In the genomic region with DNA sequence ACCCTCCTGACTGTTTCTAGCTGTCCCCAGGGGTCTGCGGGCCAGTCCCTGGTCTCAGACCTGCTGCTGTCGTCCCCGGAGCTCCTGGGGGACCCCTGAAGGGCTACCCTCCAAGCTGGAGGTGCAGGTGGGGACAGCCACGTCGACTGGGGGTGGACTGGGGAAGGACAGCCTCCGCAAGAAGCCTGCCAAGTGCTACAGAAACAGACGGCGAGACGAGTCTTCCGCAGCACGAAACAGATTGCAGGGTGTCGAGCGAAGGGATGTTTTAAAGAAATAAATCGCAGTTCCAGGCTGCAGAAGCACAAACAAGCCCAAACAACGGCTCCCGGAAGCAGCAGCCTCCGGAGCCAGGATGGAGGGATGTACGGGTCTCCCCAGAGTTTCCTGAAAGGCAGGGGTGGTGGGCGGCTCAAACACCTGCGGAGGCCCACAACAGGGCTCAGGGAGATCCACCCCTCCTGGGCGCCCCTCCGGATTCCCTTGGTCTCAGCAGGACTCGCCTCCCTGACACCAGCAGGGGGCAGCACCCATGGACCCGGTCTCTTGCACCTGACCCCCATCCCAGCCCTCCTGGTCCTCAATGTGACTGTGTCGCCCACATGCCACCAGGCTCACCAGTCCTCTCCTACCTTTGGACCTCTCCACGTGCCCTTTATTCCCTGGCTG, we compare ENCODE assay signal across 8 mouse cellular contexts. TPM values are rescaled to one million over a fixed set of nuclear protein-coding genes. Genes with fewer than 3 reads are reported as not detected.
A peak's percentile ranks its signal among the peaks of the same experiment; 100 is the strongest.
DNase-seq lines count a peak whose midpoint lies in the region; ATAC-seq and TF ChIP-seq lines count a peak whose summit lies in the region.

No protein-coding gene starts in this region.

- H3K4me2 ChIP-seq in liver, postnatal 0 days (ENCODE audit: low read depth, low read length) = no peak overlapping the region
- no peak overlapping the region for H3K4me2 ChIP-seq in liver, embryonic 11.5 days

- H3K27me3 ChIP-seq in liver, postnatal 0 days (ENCODE audit: insufficient read depth, low read length) = no peaks in the 10 kb centered on the region
- no peaks in the 10 kb centered on the region for H3K27me3 ChIP-seq in liver, embryonic 11.5 days (replicated peaks; ENCODE audit: control insufficient read depth, insufficient read depth, low read length)

- H3K4me1 ChIP-seq in liver, postnatal 0 days (ENCODE audit: insufficient read depth) = no peaks in the 10 kb centered on the region
- H3K4me1 ChIP-seq in liver, embryonic 11.5 days (replicated peaks; ENCODE audit: control insufficient read depth, insufficient read depth, low read length) = no peaks in the 10 kb centered on the region
- no peaks in the 10 kb centered on the region for H3K4me1 ChIP-seq in bone marrow, adult 2 months (ENCODE audit: control insufficient read depth, insufficient read depth, low read length)
- no peaks in the 10 kb centered on the region for H3K4me1 ChIP-seq in embryonic fibroblast, embryonic 13.5 days (ENCODE audit: control insufficient read depth, insufficient read depth, low read length)
- H3K4me1 ChIP-seq in olfactory bulb, adult 2 months (ENCODE audit: control insufficient read depth, insufficient read depth, low read length) = peaks cover 14% of the 10 kb centered on the region

- no peaks in the 10 kb centered on the region; the same call in 1 of the 2 replicates for H3K36me3 ChIP-seq in liver, postnatal 0 days (replicated peaks; ENCODE audit: insufficient read depth, low read length)
- peaks cover 3% of the 10 kb centered on the region; the same call in 1 of the 2 replicates for H3K36me3 ChIP-seq in liver, embryonic 11.5 days (ENCODE audit: control insufficient read depth, insufficient read depth, low read length)

- no peak overlapping the region for H3K4me3 ChIP-seq in liver, postnatal 0 days (ENCODE audit: low read depth, low read length)
- no peak overlapping the region for H3K4me3 ChIP-seq in liver, embryonic 11.5 days (ENCODE audit: low read depth, low read length)
- H3K4me3 ChIP-seq in bone marrow, adult 2 months (replicated peaks; ENCODE audit: control insufficient read depth, low read depth, low read length) = no peak overlapping the region
- no peak overlapping the region for H3K4me3 ChIP-seq in embryonic fibroblast, embryonic 13.5 days (ENCODE audit: insufficient read depth, low read length)
- H3K4me3 ChIP-seq in olfactory bulb, adult 2 months (ENCODE audit: insufficient read depth, low read depth, low read length) = no peak overlapping the region

- TF ChIP-seq EP300 in liver, postnatal 0 days (IDR thresholded peaks at IDR 0.05; ENCODE audit: low read depth) = no peak

- H3K9me3 ChIP-seq in liver, postnatal 0 days (ENCODE audit: low read length) = no peaks in the 10 kb centered on the region
- no peaks in the 10 kb centered on the region for H3K9me3 ChIP-seq in liver, embryonic 11.5 days (ENCODE audit: control insufficient read depth, low read length)

- ATAC-seq in liver, postnatal 0 days = no peak
- no peak for ATAC-seq in liver, embryonic 11.5 days (replicated peaks; ENCODE audit: low FRiP score)
- ATAC-seq in erythroid progenitor cell, adult 5-6 weeks (replicated peaks; ENCODE audit: low FRiP score, poor library complexity, severe bottlenecking) = no peak

- DNase-seq in liver, postnatal 0 days = peak; percentile 47
- DNase-seq in liver, embryonic 11.5 days (ENCODE audit: low spot score) = no peak
- DNase-seq in kidney, postnatal 4 days = peak; percentile 62 to 67
- no peak for DNase-seq in embryo, embryonic 10.5 days (ENCODE audit: low spot score)

- H3K27ac ChIP-seq in liver, postnatal 0 days (ENCODE audit: low read depth) = no peak overlapping the region
- H3K27ac ChIP-seq in liver, embryonic 11.5 days (ENCODE audit: low read depth, low read length) = no peak overlapping the region
- H3K27ac ChIP-seq in bone marrow, adult 2 months (ENCODE audit: control insufficient read depth, insufficient read depth, low read depth, low read length, poor library complexity) = no peak overlapping the region
- H3K27ac ChIP-seq in embryonic fibroblast, embryonic 13.5 days (ENCODE audit: insufficient read depth, low read length) = no peak overlapping the region
- no peak overlapping the region for H3K27ac ChIP-seq in olfactory bulb, adult 2 months (ENCODE audit: insufficient read depth, low read depth, low read length)

- peak; percentile 55 for TF ChIP-seq CTCF in liver, postnatal 0 days (IDR thresholded peaks at IDR 0.05; ENCODE audit: low read depth)
- TF ChIP-seq CTCF in bone marrow, adult 2 months (IDR thresholded peaks at IDR 0.05; ENCODE audit: control insufficient read depth, insufficient read depth, low read length) = peak; percentile 56
- TF ChIP-seq CTCF in embryonic fibroblast, embryonic 13.5 days (IDR thresholded peaks at IDR 0.05; ENCODE audit: borderline replicate concordance, insufficient read depth, low read length) = peak; percentile 40; the same call in 1 of the 2 replicates
- TF ChIP-seq CTCF in olfactory bulb, adult 2 months (IDR thresholded peaks at IDR 0.05; ENCODE audit: insufficient read depth, low read depth, low read length) = peak; percentile 55

- 57% methylated on average over 26 of the region's 26 CpGs for WGBS in liver, postnatal 0 days (ENCODE audit: insufficient replicate concordance)
- 61% methylated on average over 26 of the region's 26 CpGs for WGBS in liver, embryonic 11.5 days
- 43% methylated on average over 26 of the region's 26 CpGs for WGBS in bone marrow, adult 2 months
- WGBS in olfactory bulb, adult 2 months = 18% methylated on average over 26 of the region's 26 CpGs

- H3K9ac ChIP-seq in liver, postnatal 0 days (replicated peaks) = no peak overlapping the region
- H3K9ac ChIP-seq in liver, embryonic 11.5 days (ENCODE audit: low read depth, low read length) = no peak overlapping the region

- no peak for TF ChIP-seq POLR2A in bone marrow, adult 2 months (IDR thresholded peaks at IDR 0.05; ENCODE audit: borderline replicate concordance, control insufficient read depth, low read depth, low read length)
- no peak for TF ChIP-seq POLR2A in embryonic fibroblast, embryonic 13.5 days (IDR thresholded peaks at IDR 0.05; ENCODE audit: low read depth, low read length)
- TF ChIP-seq POLR2A in olfactory bulb, adult 2 months (IDR thresholded peaks at IDR 0.05; ENCODE audit: insufficient read depth, low read depth, low read length) = no peak

RNA-seq across cellular contexts. Expression of gene Tbc1d16, which starts 29.6 kb away (rescaled TPM):
- 1.0 and 1.5 TPM in 2 replicates for polyA plus RNA-seq in liver, postnatal 0 days (2015; fragmentation: Nextera tagmentation; extraction: Ambion mirVana)
- polyA plus RNA-seq in liver, embryonic 11.5 days (2014; fragmentation: Nextera tagmentation; extraction: Ambion mirVana) = 3.4 and 3.6 TPM in 2 replicates
- polyA plus RNA-seq in bone marrow, adult 2 months (2011; ENCODE audit: insufficient read depth, insufficient read length, low replicate concordance, missing spikeins) = 0.74 and 1.2 TPM in 2 replicates
- 10.6 TPM in 2 replicates for polyA plus RNA-seq in embryonic fibroblast, embryonic 13.5 days (2011; ENCODE audit: insufficient read length, low read depth, missing spikeins)
- polyA plus RNA-seq in olfactory bulb, adult 2 months (2012; ENCODE audit: insufficient read depth, insufficient read length, low replicate concordance, missing spikeins) = not detected in 2 replicates
- 0.84 and 1.1 TPM in 2 replicates for total RNA-seq in erythroid progenitor cell, adult 5-6 weeks (2015; ENCODE audit: low replicate concordance)
- 0.26 TPM in 1 of 2 replicates, not detected in the other for total RNA-seq in erythroid progenitor cell, adult 5-6 weeks (2017; ENCODE audit: low replicate concordance)

RNA-seq across cellular contexts. Expression of gene Ccdc40, which starts 29.7 kb away (rescaled TPM):
- polyA plus RNA-seq in liver, postnatal 0 days (2015; fragmentation: Nextera tagmentation; extraction: Ambion mirVana) = 0.89 and 0.95 TPM in 2 replicates
- polyA plus RNA-seq in liver, embryonic 11.5 days (2014; fragmentation: Nextera tagmentation; extraction: Ambion mirVana) = 4.1 and 5.4 TPM in 2 replicates
- polyA plus RNA-seq in bone marrow, adult 2 months (2011; ENCODE audit: insufficient read depth, insufficient read length, low replicate concordance, missing spikeins) = 0.90 TPM in 1 of 2 replicates, not detected in the other
- polyA plus RNA-seq in embryonic fibroblast, embryonic 13.5 days (2011; ENCODE audit: insufficient read length, low read depth, missing spikeins) = 0.60 and 0.81 TPM in 2 replicates
- not detected in 2 replicates for polyA plus RNA-seq in olfactory bulb, adult 2 months (2012; ENCODE audit: insufficient read depth, insufficient read length, low replicate concordance, missing spikeins)
- not detected in 2 replicates for total RNA-seq in erythroid progenitor cell, adult 5-6 weeks (2015; ENCODE audit: low replicate concordance)
- total RNA-seq in erythroid progenitor cell, adult 5-6 weeks (2017; ENCODE audit: low replicate concordance) = 0.13 and 1.9 TPM in 2 replicates

Comparison
In these comparisons a context has a peak if more than half of its experiments do, and no peak if none do; other contexts are left out.
1. DNase-seq: peak in liver, postnatal 0 days (single experiment) and kidney, postnatal 4 days (2 of 2); none in liver, embryonic 11.5 days (single experiment) and embryo, embryonic 10.5 days (single experiment).
2. Peak in every context shown above with its lines, with median percentiles within 50 percentile points of each other: CTCF ChIP-seq.